Mouse (Mus musculus) megakaryocyte progenitor cell, adult 5-6 weeks (primary cell): ENCODE data around the gene Chst8. TPM values are rescaled to one million over a fixed set of nuclear protein-coding genes. Genes with fewer than 3 reads are reported as not detected.
A peak's percentile ranks its signal among the peaks of the same experiment; 100 is the strongest.

Source experiments
- ATAC-seq: replicated peaks from 2 replicates; pipeline ENCODE4 v1.8.0; 2016; ENCODE audit warnings: mild to moderate bottlenecking, moderate TSS enrichment, inconsistent platforms; ENCODE audit not compliant: poor library complexity
- total RNA-seq, 2 experiments: library from RNA; stranded (forward) in 1 of 2; stranded (reverse) in 1 of 2; fragments of 157-497, 149-512 nt in 1 of 2; fragments of 200-1000 nt in 1 of 2; gene quantifications; 2 replicates each; pipeline versions ENCODE4 v1.2.3 to v1.2.4; 2015 to 2017

Gene Chst8
- not detected in 2 replicates for total RNA-seq (2015)
- total RNA-seq (2017): not detected in 2 replicates

GRCm38 (mm10) chr7:34812531-34813111 lies at the start of gene Chst8:
Chst8 (minus strand) TSS chr7:34812711.
- ATAC-seq: peak; percentile 29

- ATAC-seq: no peak
These were observed 45.8 kb upstream of the Chst8 start for GRCm38 (mm10) chr7:34858291-34858690.

- ATAC-seq: no peak
These were observed 42.4 kb upstream of the Chst8 start for GRCm38 (mm10) chr7:34854781-34855352.

- ATAC-seq: no peak
These were observed 40.9 kb upstream of the Chst8 start for GRCm38 (mm10) chr7:34853393-34853792.

GRCm38 (mm10) chr7:34849660-34850059 lies 37.1 kb upstream of the Chst8 start:
- ATAC-seq: peak; percentile 48; the same call in 1 of the 2 replicates

- no peak for ATAC-seq
These were observed 36.3 kb upstream of the Chst8 start for GRCm38 (mm10) chr7:34848811-34849210.

- ATAC-seq: no peak
These were observed 35.4 kb upstream of the Chst8 start for GRCm38 (mm10) chr7:34847900-34848299.

GRCm38 (mm10) chr7:34847410-34847809 lies 34.9 kb upstream of the Chst8 start:
- no peak for ATAC-seq

GRCm38 (mm10) chr7:34838749-34839148 lies 26.2 kb upstream of the Chst8 start:
- ATAC-seq: no peak

GRCm38 (mm10) chr7:34838231-34838630 lies 25.7 kb upstream of the Chst8 start:
- no peak for ATAC-seq

- peak; percentile 37; the same call in 1 of the 2 replicates for ATAC-seq
These were observed 13.9 kb upstream of the Chst8 start for GRCm38 (mm10) chr7:34826255-34826909.

GRCm38 (mm10) chr7:34821587-34821986 lies 9.1 kb upstream of the Chst8 start:
- ATAC-seq: no peak

GRCm38 (mm10) chr7:34820554-34820953 lies 8.0 kb upstream of the Chst8 start:
- no peak for ATAC-seq

- no peak for ATAC-seq
These were observed 7.3 kb upstream of the Chst8 start for GRCm38 (mm10) chr7:34819796-34820195.

- ATAC-seq: no peak
These were observed 6.1 kb upstream of the Chst8 start for GRCm38 (mm10) chr7:34818660-34819059.

- no peak for ATAC-seq
These were observed 4.5 kb upstream of the Chst8 start for GRCm38 (mm10) chr7:34816981-34817380.

GRCm38 (mm10) chr7:34814801-34815200 lies 2.3 kb upstream of the Chst8 start:
- no peak for ATAC-seq

GRCm38 (mm10) chr7:34811531-34812526 lies 682 bp downstream of the Chst8 start:
- ATAC-seq: peak; percentile 61

- ATAC-seq: 0 out of 2 replicates have a peak, but pooled peaks have one; percentile 6
These were observed 1.5 kb downstream of the Chst8 start for GRCm38 (mm10) chr7:34811060-34811459.

- no peak for ATAC-seq
These were observed 6.2 kb downstream of the Chst8 start for GRCm38 (mm10) chr7:34806307-34806706.

GRCm38 (mm10) chr7:34805691-34806205 lies 6.8 kb downstream of the Chst8 start:
- ATAC-seq: no peak
